Mouse (Mus musculus): ENCODE results near the gene Uck1. TPM values are rescaled to one million over a fixed set of nuclear protein-coding genes. Genes with fewer than 3 reads are reported as not detected.
"Not testable (repeated sequence)": the region's sequence is repeated elsewhere in the genome, so short reads cannot be mapped to it uniquely, and the experiment has no call there.

The Uck1 gene
- polyA plus RNA-seq (2012; rRNA removed): 56.3 and 76.8 TPM in 2 replicates

GRCm38 (mm10) chr2:32259657-32260417, at the start of gene Uck1:
Uck1 (minus strand) TSS chr2:32260159.
- DNase-seq (ENCODE audit: low read depth, low spot score): peak; percentile 91
- under 1% methylated on average over 59 of the region's 59 CpGs for WGBS

- 93% methylated on average over 16 of the region's 16 CpGs for WGBS
- no peak for DNase-seq (ENCODE audit: low read depth, low spot score)
Measured at GRCm38 (mm10) chr2:32308870-32309568, 49.1 kb upstream of the Uck1 start.

- 52% methylated on average over 8 of the region's 8 CpGs for WGBS
- DNase-seq (ENCODE audit: low read depth, low spot score): no peak
Measured at GRCm38 (mm10) chr2:32307941-32308760, 48.2 kb upstream of the Uck1 start.

GRCm38 (mm10) chr2:32307247-32307798, 47.4 kb upstream of the Uck1 start:
- WGBS: 84% methylated on average over 6 of the region's 6 CpGs
- no peak for DNase-seq (ENCODE audit: low read depth, low spot score)

- no peak for DNase-seq (ENCODE audit: low read depth, low spot score)
- WGBS: 91% methylated on average over 9 of the region's 9 CpGs
Measured at GRCm38 (mm10) chr2:32306176-32306575, 46.2 kb upstream of the Uck1 start.

GRCm38 (mm10) chr2:32305668-32306067, 45.7 kb upstream of the Uck1 start:
- 90% methylated on average over 5 of the region's 5 CpGs for WGBS
- no peak for DNase-seq (ENCODE audit: low read depth, low spot score)

GRCm38 (mm10) chr2:32304145-32304832, 44.3 kb upstream of the Uck1 start:
- DNase-seq (ENCODE audit: low read depth, low spot score): no peak
- 70% methylated on average over 8 of the region's 8 CpGs for WGBS

GRCm38 (mm10) chr2:32302952-32303351, 43.0 kb upstream of the Uck1 start:
- DNase-seq (ENCODE audit: low read depth, low spot score): no peak
- WGBS: 90% methylated on average over 10 of the region's 10 CpGs

- DNase-seq (ENCODE audit: low read depth, low spot score): no peak
- WGBS: 90% methylated on average over 4 of the region's 4 CpGs
Measured at GRCm38 (mm10) chr2:32299469-32299868, 39.5 kb upstream of the Uck1 start.

- not testable (repeated sequence) for DNase-seq (ENCODE audit: low read depth, low spot score)
- 81% methylated on average over 2 of the region's 2 CpGs for WGBS
Measured at GRCm38 (mm10) chr2:32295842-32296241, 35.9 kb upstream of the Uck1 start.

- 78% methylated on average over 3 of the region's 3 CpGs for WGBS
- no peak for DNase-seq (ENCODE audit: low read depth, low spot score)
Measured at GRCm38 (mm10) chr2:32295285-32295684, 35.3 kb upstream of the Uck1 start.

- no peak for DNase-seq (ENCODE audit: low read depth, low spot score)
- WGBS: 80% methylated on average over 8 of the region's 8 CpGs
Measured at GRCm38 (mm10) chr2:32294348-32294747, 34.4 kb upstream of the Uck1 start.

- no peak for DNase-seq (ENCODE audit: low read depth, low spot score)
Measured at GRCm38 (mm10) chr2:32289578-32289977, 29.6 kb upstream of the Uck1 start.

DNA sequence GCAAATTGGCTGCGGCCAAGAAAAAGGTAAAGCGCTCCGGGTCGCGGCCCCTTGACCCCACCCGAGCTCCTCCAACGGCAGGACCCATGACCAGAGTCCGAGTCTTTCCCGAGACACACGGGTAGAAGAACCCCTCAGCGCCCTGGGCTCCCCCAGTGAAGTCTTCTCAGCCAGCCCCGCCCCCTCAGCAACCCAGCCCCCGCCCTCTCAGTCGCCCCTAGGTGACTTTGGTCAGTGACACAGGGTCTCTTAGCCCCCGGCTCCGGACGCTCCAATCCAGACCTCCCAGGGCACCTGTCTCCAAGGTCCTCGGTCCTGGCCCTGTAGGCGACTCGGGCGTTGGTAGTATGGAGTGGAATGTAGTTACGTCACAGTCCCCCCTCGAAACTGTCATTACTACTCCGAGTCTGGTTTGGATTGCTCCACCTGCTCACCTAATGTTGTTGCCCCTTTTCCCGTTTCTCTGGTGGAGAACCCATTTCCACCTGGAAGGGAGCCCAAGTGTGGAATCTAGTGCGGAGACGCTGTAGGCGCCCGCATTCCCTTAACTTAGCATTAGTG, 28.5 kb upstream of the Uck1 start:
- WGBS: under 1% methylated on average over 28 of the region's 29 CpGs
- DNase-seq (ENCODE audit: low read depth, low spot score): peak; percentile 28

DNA sequence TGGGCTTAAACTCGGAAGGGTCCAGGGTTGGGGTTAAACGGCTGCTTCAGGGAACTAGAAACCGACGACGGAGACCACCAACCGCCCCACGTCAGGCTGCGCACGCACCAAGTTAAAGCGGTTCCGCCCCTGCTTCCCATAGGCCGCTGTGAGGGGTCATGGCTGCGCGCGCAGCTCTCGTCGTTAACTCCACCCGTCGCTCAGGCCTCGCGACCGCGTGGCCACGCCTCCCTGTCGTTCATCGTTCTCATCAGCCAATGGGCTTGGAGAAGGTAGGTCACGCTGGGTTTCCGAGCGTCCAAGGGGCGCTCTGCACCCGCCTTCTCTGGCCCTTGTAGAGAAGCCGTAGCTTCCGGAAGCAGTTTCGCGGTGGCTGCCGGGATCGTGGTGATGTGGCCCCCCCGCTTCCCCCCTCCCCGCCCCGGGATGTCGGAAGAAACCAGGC, 28.0 kb upstream of the Uck1 start, which contains the start of gene Swi5:
Gene Swi5, minus strand, starts transcription at position 153 of the 445 bp plus-strand sequence.
- peak; percentile 98 for DNase-seq (ENCODE audit: low read depth, low spot score)
- under 1% methylated on average over 41 of the region's 41 CpGs for WGBS

GRCm38 (mm10) chr2:32287334-32287840, 27.4 kb upstream of the Uck1 start, which contains the start of gene Golga2:
Golga2 (plus strand) TSS chr2:32287384.
- WGBS: under 1% methylated on average over 23 of the region's 23 CpGs
- no peak for DNase-seq (ENCODE audit: low read depth, low spot score)

DNA sequence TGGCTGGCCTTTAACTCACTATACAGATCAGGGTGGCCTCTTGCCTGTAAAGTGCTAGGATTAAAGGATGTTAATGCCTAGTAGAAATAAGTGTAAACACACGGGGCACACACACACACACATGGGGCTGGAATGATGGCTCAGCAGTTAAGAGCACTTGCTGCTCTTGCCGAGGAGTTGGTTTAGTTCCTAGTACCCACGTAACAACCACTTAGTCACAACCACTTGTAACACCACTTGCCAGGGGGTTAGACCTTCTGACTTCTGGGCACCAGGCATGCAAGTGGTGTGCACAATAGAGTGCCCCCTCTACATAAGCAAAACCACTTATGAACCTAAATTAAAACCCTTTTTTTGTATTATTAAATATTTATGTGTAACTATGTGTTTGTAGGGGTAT, 24.0 kb upstream of the Uck1 start:
- WGBS: 77% methylated on average over 3 of the region's 3 CpGs
- no peak for DNase-seq (ENCODE audit: low read depth, low spot score)

DNA sequence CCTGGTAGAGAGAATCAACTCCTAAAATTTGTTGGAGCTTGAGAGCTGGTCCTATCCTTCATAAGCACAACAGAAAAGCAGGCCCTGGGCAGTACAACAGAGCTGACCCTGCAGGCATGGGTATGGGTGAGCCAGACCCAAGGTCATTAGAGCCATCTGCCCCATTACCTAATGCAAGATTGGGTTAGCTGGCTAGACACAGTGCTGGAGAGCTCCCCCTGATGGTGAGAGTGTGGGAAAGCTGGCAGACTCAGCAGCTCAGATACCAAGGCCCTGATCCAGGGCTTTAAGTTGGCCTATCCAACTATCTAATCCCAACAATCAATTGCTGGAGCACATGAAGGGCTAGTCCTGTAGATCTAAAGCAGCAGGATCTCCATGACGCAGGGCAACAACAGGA, 22.8 kb upstream of the Uck1 start:
- no peak for DNase-seq (ENCODE audit: low read depth, low spot score)
- WGBS: 85% methylated on average over 1 of the region's 1 CpGs

GRCm38 (mm10) chr2:32282289-32282688, 22.3 kb upstream of the Uck1 start:
- 86% methylated on average over 2 of the region's 2 CpGs for WGBS
- no peak for DNase-seq (ENCODE audit: low read depth, low spot score)

Data from large intestine, adult 2 months (tissue).